Mouse (Mus musculus) kidney, embryonic 16.5 days (tissue): ENCODE results near the gene Uhmk1. TPM values are rescaled to one million over a fixed set of nuclear protein-coding genes. Genes with fewer than 3 reads are reported as not detected.

Experiments used
- ATAC-seq: fragments of 200-750 bp; cut with Nextera tagmentation; 2 replicates; pipeline ENCODE4 v1.8.0; 2017; ENCODE audit warnings: moderate TSS enrichment; ENCODE audit not compliant: low FRiP score, low TSS enrichment
- H3K27ac ChIP-seq: fragments of 300-500 bp; sonication (generic); 2 replicates; pipeline ENCODE4 v1.5.1; 2014; ENCODE audit warnings: low read length
- H3K27me3 ChIP-seq: fragments of 300-500 bp; sonication (generic); 2 replicates; pipeline ENCODE4 v1.6.1; 2014; ENCODE audit warnings: low read length, control low read depth, mixed read lengths; ENCODE audit not compliant: insufficient read depth
- H3K36me3 ChIP-seq: fragments of 300-500 bp; sonication (generic); 2 replicates; pipeline ENCODE4 v1.6.1; 2014; ENCODE audit warnings: low read length, control low read depth, mixed read lengths; ENCODE audit not compliant: insufficient read depth
- H3K4me1 ChIP-seq: fragments of 300-500 bp; sonication (generic); 2 replicates; pipeline ENCODE4 v1.6.1; 2014; ENCODE audit warnings: low read length, control low read depth, mixed read lengths; ENCODE audit not compliant: insufficient read depth
- H3K4me2 ChIP-seq: fragments of 300-500 bp; sonication (generic); replicated peaks from 2 replicates; pipeline ENCODE4 v1.6.1; 2014; ENCODE audit warnings: low read depth, low read length
- H3K4me3 ChIP-seq: fragments of 300-500 bp; sonication (generic); 2 replicates; pipeline ENCODE4 v1.5.1; 2014; ENCODE audit warnings: mild to moderate bottlenecking, low read length
- H3K9ac ChIP-seq: fragments of 300-500 bp; sonication (generic); replicated peaks from 2 replicates; pipeline ENCODE4 v1.6.1; 2014; ENCODE audit warnings: low read length
- H3K9me3 ChIP-seq: fragments of 300-500 bp; sonication (generic); 2 replicates; pipeline ENCODE4 v1.6.1; 2016; ENCODE audit warnings: low read length, control low read depth
- WGBS: fragments of 180-500 bp; shearing (Covaris S2); extraction: QIAGEN DNeasy Blood & Tissue Kit; methylation state at CpG from one replicate; pipeline ENCODE4 v1.1.7; 2014; 5-methylcytosine and 5-hydroxymethylcytosine counted together
- polyA plus RNA-seq: library from polyadenylated mRNA; unstranded; fragments of >200 nt; fragmentation: Nextera tagmentation; extraction: Ambion mirVana; gene quantifications from 2 replicates; pipeline ENCODE4 v1.2.1, GENCODE M21; 2015

The Uhmk1 gene
- polyA plus RNA-seq, 1 experiment from 2014 or later = 7.8 TPM

- Histone ChIP-seq H3K9ac (no peak overlapping the region), H3K4me1 (peaks cover 4% of the 10 kb centered on the region; the same call in 1 of the 2 replicates), H3K36me3 (peaks cover 12% of the 10 kb centered on the region), H3K4me3 (no peak overlapping the region), H3K4me2 (no peak overlapping the region), H3K27me3 (no peaks in the 10 kb centered on the region), H3K27ac (no peak overlapping the region), H3K9me3 (no peaks in the 10 kb centered on the region)
- no peak for ATAC-seq
- 76% methylated on average over 9 of the region's 9 CpGs for WGBS
These were observed 67.3 kb downstream of the Uhmk1 start for GRCm38 (mm10) chr1:170147651-170148448.

GRCm38 (mm10) chr1:170145606-170146005 is 69.6 kb downstream of the Uhmk1 start:
- no peak for ATAC-seq
- Histone ChIP-seq H3K4me1 (peaks cover 4% of the 10 kb centered on the region; the same call in 1 of the 2 replicates), H3K4me3 (no peak overlapping the region), H3K9ac (no peak overlapping the region), H3K27ac (no peak overlapping the region), H3K4me2 (no peak overlapping the region), H3K36me3 (peaks cover 10% of the 10 kb centered on the region), H3K27me3 (no peaks in the 10 kb centered on the region), H3K9me3 (no peaks in the 10 kb centered on the region)
- WGBS = 83% methylated on average over 4 of the region's 4 CpGs

Other genes with a start within 250 kb of the Uhmk1 start
- 11.6 and 13.9 TPM in 2 replicates for gene Hsd17b7, start 246.2 kb downstream of the Uhmk1 start, polyA plus RNA-seq
- gene Ddr2, start 104.6 kb downstream of the Uhmk1 start, polyA plus RNA-seq = 33.1 and 35.7 TPM in 2 replicates
- 54.8 and 57.9 TPM in 2 replicates for gene Uap1, start 40.4 kb downstream of the Uhmk1 start, polyA plus RNA-seq
- not detected in 2 replicates for gene Sh2d1b2, start 17.4 kb upstream of the Uhmk1 start, polyA plus RNA-seq
- gene Sh2d1b1, start 61.9 kb upstream of the Uhmk1 start, polyA plus RNA-seq = 0.16 TPM in 1 of 2 replicates, not detected in the other
- 6.5 and 6.8 TPM in 2 replicates for gene Gm7694, start 90.9 kb upstream of the Uhmk1 start, polyA plus RNA-seq
- gene Spata46, start 93.4 kb upstream of the Uhmk1 start, polyA plus RNA-seq = 2.1 and 2.3 TPM in 2 replicates